Mouse (Mus musculus): ENCODE measurements at regions not wholly inside any gene's neighbourhood (a gene's known extent, or its start where the extent isn't known, plus 50 kb on each side); places are given as distances from the start of the nearest gene placed in this dataset.
A peak's percentile ranks its signal among the peaks of the same experiment; 100 is the strongest.

DNA sequence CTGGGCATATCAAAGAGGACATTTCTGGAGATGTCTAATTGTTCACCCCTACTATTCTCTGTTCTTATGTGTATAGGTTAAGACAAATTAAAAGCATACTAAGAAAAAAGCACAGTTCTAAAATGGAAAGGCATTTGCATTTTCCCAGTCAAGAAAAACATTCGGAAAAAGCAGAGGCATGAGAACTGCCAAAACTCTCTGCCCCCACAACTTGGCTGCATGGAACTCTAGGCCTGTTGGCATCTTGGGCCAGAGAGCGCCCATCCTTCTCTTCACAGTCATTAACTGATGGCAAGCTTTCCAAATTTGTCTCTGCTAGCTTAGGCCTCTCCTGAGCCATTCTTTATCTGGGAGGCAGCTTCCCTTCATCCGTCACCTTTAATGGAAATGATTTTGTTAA lies 281.6 kb downstream of the Tex13c3 start:
- DNase-seq, result no peak

DNA sequence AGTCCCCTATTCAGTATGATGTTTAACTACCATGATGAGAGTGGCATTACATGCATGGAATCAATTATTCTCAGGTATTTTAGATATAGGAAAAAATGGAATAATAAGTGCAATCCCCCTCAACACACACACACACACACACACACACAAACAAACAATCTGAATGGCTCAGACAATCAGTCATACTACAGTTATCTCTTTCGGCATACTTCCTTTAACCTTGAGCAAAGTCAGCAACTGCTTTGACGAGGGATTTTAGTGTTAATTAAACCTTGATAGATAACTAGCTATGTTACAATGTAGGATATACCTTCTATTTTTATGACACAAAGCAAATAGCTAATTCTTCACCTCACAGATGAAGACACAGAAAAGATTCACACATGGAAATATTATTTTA lies 312.1 kb downstream of the Tex13c3 start:
- no peak for DNase-seq

GRCm38 (mm10) chrX:19168546-19168945 lies 312.6 kb downstream of the Tex13c3 start:
- DNase-seq, result no peak

GRCm38 (mm10) chrX:19168111-19168510 lies 313.0 kb downstream of the Tex13c3 start:
- peak; percentile 28 to 47 for DNase-seq

DNA sequence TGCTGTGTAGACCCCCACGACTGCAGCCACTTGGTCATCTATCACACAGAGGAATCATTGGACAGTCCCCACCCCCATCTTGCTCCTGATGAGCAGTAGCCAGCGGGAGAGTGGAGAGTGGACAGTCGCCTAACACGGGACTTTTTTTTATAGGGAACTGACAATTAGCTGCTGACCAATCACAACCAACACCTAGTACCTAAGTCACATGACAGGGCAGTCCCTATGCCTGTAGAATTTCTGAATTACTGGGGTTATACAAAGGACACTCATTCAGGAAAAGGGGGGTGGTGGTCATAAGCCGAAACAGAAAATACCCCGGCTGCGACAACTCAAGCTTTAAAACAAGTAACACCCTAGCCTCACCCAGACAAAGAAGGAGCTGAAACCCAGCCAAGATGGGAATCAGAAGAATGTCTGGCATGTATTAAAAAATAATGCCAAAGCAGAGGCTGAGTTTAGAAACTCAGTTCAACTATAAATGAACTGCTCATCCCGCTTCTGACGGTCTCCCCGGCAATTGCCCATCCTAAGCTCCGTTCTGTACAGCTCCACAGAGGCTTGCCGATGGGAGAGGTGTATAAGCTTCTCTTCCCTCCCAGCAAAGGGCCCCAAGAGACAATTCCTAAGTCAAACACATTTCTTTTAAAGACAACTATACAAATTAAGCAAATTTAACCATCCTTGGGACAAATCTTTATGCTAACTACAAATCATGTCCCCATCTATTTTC lies 313.8 kb downstream of the Tex13c3 start:
- peak; percentile 59 to 71 for DNase-seq

DNA sequence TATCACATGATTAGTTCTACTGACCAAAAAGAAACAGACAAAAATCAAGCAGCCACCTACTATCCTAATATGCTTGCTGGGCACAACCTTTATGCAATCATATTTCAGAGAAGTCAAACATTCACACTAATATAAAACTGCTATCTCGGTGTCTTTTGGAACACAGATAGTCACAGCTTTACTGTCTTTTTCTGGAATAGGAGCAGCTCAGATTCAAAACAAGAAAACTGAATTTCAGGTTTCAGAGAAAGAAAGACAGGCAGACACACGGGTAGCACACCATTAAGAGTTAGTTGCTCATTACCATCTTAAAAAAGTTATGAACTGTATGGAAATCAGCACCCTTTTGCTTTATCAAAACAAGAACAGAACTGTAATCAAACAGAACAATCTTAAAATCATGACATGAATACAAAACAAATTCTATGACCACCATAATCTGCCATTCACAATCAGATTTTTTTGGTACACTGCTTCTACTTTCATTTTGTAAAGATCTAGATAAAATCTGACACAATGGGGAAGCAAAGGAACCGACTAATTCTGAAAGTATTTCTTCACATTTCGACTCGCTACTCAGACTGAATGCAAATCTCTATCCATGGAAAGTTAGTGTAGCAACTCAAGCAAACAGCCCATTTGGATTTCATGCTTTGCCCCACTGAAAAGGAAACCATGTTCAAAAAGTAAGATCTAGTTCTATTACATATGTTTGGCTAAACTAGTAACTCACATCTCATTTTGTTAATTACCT lies 315.1 kb downstream of the Tex13c3 start:
- DNase-seq, result no peak

DNA sequence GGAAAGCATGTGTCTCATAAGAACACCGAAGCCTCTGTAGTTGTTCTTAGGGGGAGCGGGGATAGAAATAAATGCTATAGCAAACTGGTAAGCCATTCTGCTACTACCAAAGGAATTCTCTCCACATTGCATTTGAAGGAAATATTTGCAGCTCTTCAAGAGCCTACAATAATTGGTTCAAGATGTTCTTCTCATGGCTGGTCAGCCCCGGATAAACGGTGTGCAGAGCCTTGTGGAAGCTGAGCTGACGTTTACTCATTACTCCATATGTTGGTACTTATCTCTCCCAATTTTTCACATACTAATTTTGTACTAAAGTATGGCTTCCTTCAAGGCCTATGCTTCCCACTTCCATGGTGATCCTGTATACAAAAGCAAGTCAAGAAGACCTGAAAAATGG lies 317.0 kb downstream of the Tex13c3 start:
- no peak for DNase-seq

DNA sequence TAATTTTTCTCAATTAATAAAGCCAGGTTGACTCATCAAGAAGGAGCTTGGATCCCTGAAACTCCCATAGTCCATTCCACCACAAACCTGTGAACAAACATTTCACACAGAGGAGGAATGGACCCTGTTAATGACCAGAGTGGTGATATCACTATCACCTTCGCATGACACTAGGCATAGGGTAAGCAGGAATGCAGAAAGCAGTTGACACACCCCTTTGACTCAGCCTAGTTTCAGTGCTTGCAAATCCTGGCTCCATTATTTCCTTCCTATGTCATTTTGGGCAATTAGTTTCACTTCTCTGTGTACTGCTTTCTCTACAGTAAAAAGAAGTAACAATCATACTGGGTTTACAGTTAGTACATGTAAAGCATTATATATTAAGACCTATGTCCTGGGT lies 318.2 kb downstream of the Tex13c3 start:
- DNase-seq, result no peak

- DNase-seq, result no peak
These were observed 318.8 kb downstream of the Tex13c3 start for GRCm38 (mm10) chrX:19162351-19162750.

GRCm38 (mm10) chrX:19160275-19160930 lies 320.7 kb downstream of the Tex13c3 start:
- no peak for DNase-seq

DNA sequence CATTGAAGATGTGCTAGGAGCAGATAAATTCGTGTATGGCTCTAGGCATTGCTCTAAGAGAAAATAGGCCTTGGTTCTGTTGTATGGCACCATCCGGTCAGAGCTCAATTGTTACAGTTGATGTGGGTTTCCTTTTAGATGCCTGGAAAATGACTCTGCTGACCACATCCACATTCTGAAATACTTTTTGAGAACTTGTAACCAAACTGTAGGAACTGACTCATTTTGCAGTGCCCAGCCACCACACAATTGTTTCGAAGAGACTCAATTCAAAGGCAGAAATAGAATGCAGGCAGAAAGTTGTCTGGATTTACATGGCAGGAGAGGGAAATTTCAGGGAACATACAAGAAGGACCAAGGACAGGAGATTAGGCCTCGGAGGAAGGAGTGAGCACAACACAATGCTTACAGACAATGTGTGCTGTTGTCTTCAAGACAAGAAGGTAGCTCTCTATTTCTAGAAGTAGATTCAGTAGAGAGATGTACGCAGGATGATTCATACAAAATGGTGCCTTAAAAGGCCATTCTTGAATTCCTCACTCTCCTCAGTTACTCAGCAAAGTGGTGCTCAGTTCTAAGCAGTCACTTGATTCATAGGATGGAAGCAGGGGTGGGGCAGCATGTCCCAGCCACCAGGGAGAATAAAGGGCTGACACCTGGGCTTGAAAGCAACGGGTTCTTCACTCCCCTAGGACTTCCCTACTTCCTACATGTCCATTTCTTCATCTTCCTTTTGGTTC lies 323.5 kb downstream of the Tex13c3 start:
- DNase-seq, result no peak

- DNase-seq, result no peak
These were observed 327.5 kb downstream of the Tex13c3 start for GRCm38 (mm10) chrX:19153619-19154018.

GRCm38 (mm10) chrX:19152170-19152861 lies 328.8 kb downstream of the Tex13c3 start:
- no peak for DNase-seq

- no peak for DNase-seq
These were observed 330.5 kb downstream of the Tex13c3 start for GRCm38 (mm10) chrX:19150606-19151005.

GRCm38 (mm10) chrX:19148672-19149071 lies 332.4 kb downstream of the Tex13c3 start:
- no peak for DNase-seq

- DNase-seq, result no peak
These were observed 332.9 kb downstream of the Tex13c3 start for GRCm38 (mm10) chrX:19148251-19148650.

DNA sequence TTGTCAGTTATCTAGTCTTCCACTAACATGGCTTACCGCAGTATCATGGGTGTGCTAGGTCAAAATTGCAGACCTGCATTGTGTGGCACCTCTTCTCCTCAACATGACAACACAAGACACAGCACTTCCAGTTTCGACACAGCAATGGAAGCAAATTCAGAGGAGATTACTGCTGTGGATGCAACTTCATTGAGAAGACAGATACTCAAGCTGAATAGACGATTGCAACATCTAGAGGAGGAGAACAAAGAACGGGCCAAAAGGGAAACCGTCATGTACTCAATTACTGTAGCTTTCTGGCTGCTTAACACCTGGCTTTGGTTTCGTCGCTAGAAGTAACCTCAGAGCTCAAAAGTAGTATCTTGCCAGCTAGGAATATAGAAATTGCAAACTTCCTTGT lies 368.4 kb downstream of the Tex13c3 start:
- no peak for DNase-seq

DNA sequence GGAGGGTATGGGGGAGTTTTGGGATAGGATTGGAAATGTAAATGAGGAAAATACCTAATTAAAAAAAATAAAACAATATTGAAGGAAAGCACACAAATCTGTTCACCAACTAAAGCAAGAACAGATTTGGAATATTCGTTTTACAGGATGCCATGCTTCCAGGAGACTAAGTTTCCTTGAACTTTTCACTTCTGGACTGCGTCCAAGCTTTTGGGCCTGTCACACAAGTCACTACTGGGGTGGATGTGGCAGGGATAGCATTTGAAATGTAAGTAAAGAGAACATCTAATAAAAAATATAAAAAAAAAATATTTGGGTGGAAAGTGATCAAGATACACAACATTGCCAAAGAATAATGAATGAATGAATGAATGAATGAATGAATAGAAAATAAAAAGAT lies 378.2 kb downstream of the Tex13c3 start:
- no peak for DNase-seq

- no peak for DNase-seq
These were observed 385.2 kb downstream of the Tex13c3 start for GRCm38 (mm10) chrX:19095960-19096359.

DNA sequence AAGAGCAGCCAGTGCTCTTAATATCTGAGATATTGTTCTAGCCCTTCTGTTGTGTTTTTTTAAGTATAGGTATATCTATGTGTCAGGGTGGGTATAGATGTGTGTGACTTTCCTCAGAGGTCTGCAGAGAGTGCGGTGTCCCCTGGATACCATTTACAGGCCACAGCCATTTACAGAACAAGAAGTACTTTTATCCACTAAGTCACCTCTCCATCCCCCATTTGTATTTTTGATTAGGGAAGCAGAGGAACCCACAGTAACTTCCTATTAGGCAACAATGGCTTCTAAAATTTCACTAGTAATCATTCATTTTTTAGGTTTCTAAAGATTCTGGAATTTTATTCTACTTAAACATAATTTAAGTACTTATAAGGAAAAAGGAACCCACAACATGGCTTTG lies 396.7 kb downstream of the Tex13c3 start:
- no peak for DNase-seq

DNA sequence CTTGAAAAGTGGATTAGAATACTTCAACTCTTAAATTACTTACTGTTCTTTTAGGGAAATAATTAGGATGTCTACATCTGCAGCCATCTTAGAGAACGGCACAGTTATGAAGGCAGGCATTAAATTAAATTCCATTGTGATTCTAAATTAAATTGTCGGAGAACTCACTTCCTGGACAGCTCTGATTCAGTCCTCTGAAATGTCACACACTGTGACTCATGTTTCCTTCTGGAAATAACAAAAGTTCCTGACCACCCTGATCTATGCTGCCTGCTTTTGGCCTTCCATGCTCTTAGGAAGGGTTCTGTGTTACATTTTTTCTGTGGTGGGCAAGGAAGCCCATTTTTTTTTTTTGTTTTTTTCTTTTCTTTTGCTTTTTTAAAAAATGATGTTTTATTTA lies 401.1 kb downstream of the Tex13c3 start:
- DNase-seq, result peak in 1 of 2 experiments; percentile 11
